ENCODE assay signal across 1 mouse cellular context in the genomic region with DNA sequence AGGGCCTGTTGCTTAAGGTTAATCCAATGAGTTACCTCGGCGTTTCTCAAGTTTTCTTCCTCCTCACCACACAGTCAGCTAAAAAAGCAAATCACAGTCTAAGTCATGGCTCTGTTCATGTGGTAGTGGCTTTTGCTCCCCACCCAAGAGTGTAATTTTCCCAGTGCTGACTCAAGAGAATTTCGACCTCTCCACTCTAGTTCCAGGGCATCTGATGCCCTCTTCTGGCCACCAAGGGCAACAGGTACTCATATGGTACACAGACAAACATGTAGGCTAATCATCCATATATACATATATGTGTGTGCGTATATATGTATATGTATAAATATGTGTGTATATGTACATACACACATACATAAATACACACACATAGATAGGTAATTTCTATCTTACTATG.
TF ChIP-seq lines count a peak whose summit lies in the region.

No protein-coding gene starts in this region.

TF ChIP-seq in MEL, 35 proteins besides CTCF, POLR2A, EP300 and RAD21:
- TF ChIP-seq SMC3 (IDR thresholded peaks at IDR 0.05; ENCODE audit: low read depth, low read length): peak; percentile 95
- TF ChIP-seq ZC3H11A (IDR thresholded peaks at IDR 0.05; ENCODE audit: low read depth, low read length): peak; percentile 85
- peak; percentile 66; the same call in 1 of the 2 replicates for TF ChIP-seq MAFK (IDR thresholded peaks at IDR 0.05; ENCODE audit: borderline replicate concordance, low read depth, low read length)
- TF ChIP-seq E2F4 (IDR thresholded peaks at IDR 0.05; ENCODE audit: borderline replicate concordance, low read depth, low read length): no peak
